Mouse (Mus musculus) midbrain, embryonic 11.5 days (tissue): ENCODE results near the gene Slc45a2. TPM values are rescaled to one million over a fixed set of nuclear protein-coding genes. Genes with fewer than 3 reads are reported as not detected.
A peak's percentile ranks its signal among the peaks of the same experiment; 100 is the strongest.

Experiments
- ATAC-seq: fragments of 200-750 bp; cut with Nextera tagmentation; 2 replicates; pipeline ENCODE4 v1.8.0; 2017; ENCODE audit warnings: moderate TSS enrichment, moderate library complexity; ENCODE audit not compliant: low FRiP score
- DNase-seq: peaks from one replicate; pipeline ENCODE4 v3.0.0; 2015; ENCODE audit warnings: low spot score; ENCODE audit errors: missing footprints
- H3K27ac ChIP-seq: fragments of 300-500 bp; sonication (generic); 2 replicates; pipeline ENCODE4 v1.5.1; 2014; ENCODE audit warnings: low read depth, low read length
- H3K27me3 ChIP-seq: fragments of 300-500 bp; sonication (generic); 2 replicates; pipeline ENCODE4 v1.6.1; 2014; ENCODE audit warnings: mild to moderate bottlenecking, low read length, moderate library complexity, mixed read lengths; ENCODE audit not compliant: control insufficient read depth, insufficient read depth
- H3K36me3 ChIP-seq: fragments of 300-500 bp; sonication (generic); 2 replicates; pipeline ENCODE4 v1.6.1; 2014; ENCODE audit warnings: mild to moderate bottlenecking, low read length, moderate library complexity, mixed read lengths; ENCODE audit not compliant: control insufficient read depth, insufficient read depth
- H3K4me1 ChIP-seq: fragments of 300-500 bp; sonication (generic); 2 replicates; pipeline ENCODE4 v1.6.1; 2014; ENCODE audit warnings: low read length; ENCODE audit not compliant: control insufficient read depth, insufficient read depth
- H3K4me2 ChIP-seq: fragments of 300-500 bp; sonication (generic); 2 replicates; pipeline ENCODE4 v1.6.1; 2014; ENCODE audit warnings: mild to moderate bottlenecking, moderate library complexity
- H3K4me3 ChIP-seq: fragments of 300-500 bp; sonication (generic); 2 replicates; pipeline ENCODE4 v1.5.1; 2014; ENCODE audit warnings: low read depth, low read length
- H3K9ac ChIP-seq: fragments of 300-500 bp; sonication (generic); 2 replicates; pipeline ENCODE4 v1.6.1; 2014; ENCODE audit warnings: low read length
- H3K9me3 ChIP-seq: fragments of 300-500 bp; sonication (generic); 2 replicates; pipeline ENCODE4 v1.6.1; 2016; ENCODE audit warnings: low read length; ENCODE audit not compliant: control insufficient read depth
- WGBS: fragments of 180-500 bp; shearing (Covaris S2); extraction: QIAGEN DNeasy Blood & Tissue Kit; methylation state at CpG from one replicate; pipeline ENCODE4 v1.1.7; 2014; 5-methylcytosine and 5-hydroxymethylcytosine counted together
- polyA plus RNA-seq: library from polyadenylated mRNA; unstranded; fragments of >200 nt; fragmentation: Nextera tagmentation; extraction: Ambion mirVana; gene quantifications from 2 replicates; pipeline ENCODE4 v1.2.1, GENCODE M21; 2014

The Slc45a2 gene
- polyA plus RNA-seq, 1 experiment from 2014 or later = 0.22 TPM

GRCm38 (mm10) chr15:11066299-11066698, 65.8 kb downstream of the Slc45a2 start:
- 7% methylated on average over 5 of the region's 5 CpGs for WGBS
- ATAC-seq (0 out of 2 replicates have a peak, but pooled peaks have one; percentile 9), DNase-seq (peak; percentile 94)
- Histone ChIP-seq H3K27ac (0 out of 2 replicates have a peak overlapping the region, but pooled peaks have one; percentile 4), H3K9ac (0 out of 2 replicates have a peak overlapping the region, but pooled peaks have one; percentile 6), H3K27me3 (no peaks in the 10 kb centered on the region; the same call in 1 of the 2 replicates), H3K4me2 (peak overlapping the region; percentile 47), H3K36me3 (no peaks in the 10 kb centered on the region), H3K4me1 (peaks cover 24% of the 10 kb centered on the region), H3K4me3 (peak overlapping the region; percentile 10; the same call in 1 of the 2 replicates), H3K9me3 (no peaks in the 10 kb centered on the region)

DNA sequence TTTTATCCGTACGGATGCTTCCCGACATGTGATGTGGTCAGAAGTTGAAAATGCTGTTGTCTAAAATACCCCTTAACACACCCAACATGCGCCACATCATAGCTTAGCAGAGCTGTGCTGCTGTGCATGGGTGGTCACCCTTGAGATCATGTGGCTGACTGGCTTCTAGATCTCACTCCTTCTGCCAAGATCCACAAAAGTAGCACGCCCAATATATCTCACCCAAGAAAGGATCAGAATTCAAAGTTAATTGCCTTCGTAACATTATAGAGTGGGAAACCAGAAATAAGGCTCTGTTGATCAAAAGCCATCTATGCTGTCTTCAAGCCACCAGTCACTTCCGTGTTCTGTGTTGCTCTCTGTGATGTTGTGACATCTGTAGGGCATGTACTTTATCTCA, 67.4 kb downstream of the Slc45a2 start:
- no peak overlapping the region for H3K4me2 ChIP-seq
- H3K27ac ChIP-seq = no peak overlapping the region
- ATAC-seq = no peak
- no peaks in the 10 kb centered on the region; the same call in 1 of the 2 replicates for H3K27me3 ChIP-seq
- H3K9me3 ChIP-seq = no peaks in the 10 kb centered on the region
- WGBS = 91% methylated on average over 7 of the region's 7 CpGs
- no peak overlapping the region for H3K9ac ChIP-seq
- no peaks in the 10 kb centered on the region for H3K36me3 ChIP-seq
- DNase-seq = peak; percentile 79
- no peak overlapping the region for H3K4me3 ChIP-seq
- peaks cover 24% of the 10 kb centered on the region for H3K4me1 ChIP-seq

DNA sequence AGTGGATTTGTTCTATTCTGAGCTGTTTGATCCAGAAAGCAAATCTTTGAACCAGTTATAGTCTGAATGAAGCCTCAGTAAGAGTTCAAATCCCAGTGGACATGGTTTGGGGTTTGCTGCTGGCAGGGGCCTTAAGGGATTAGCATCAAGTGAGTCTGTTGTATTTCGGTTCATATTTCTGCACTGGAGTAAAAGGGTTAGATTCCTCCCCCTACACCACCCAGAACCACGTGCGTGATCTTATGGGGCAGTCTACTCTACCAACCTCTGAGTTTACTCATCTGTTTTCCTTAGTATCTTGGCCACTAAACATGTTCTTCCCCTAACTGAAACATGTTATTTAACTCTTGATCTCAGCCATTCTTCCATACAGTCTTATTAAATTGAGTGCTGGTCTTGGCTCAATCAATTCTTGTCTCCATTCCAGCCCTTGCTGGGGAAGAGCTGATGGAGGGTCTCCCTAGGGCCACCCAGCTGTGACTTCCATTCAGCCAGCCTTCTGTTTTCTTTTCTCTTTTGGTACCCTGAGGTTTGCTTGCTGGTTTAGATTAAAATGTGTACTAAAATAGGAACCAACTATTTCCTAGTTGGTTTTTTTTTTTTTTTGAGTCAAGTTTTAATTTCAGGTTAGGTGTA, 75.3 kb downstream of the Slc45a2 start:
- WGBS = 66% methylated on average over 3 of the region's 3 CpGs
- no peaks in the 10 kb centered on the region for H3K36me3 ChIP-seq
- no peak overlapping the region for H3K4me3 ChIP-seq
- no peak overlapping the region for H3K4me2 ChIP-seq
- no peak overlapping the region for H3K9ac ChIP-seq
- no peaks in the 10 kb centered on the region for H3K27me3 ChIP-seq
- DNase-seq = peak; percentile 31
- no peaks in the 10 kb centered on the region for H3K9me3 ChIP-seq
- no peak for ATAC-seq
- no peaks in the 10 kb centered on the region for H3K4me1 ChIP-seq
- H3K27ac ChIP-seq = no peak overlapping the region

Other genes with a start within 250 kb of the Slc45a2 start
- gene C1qtnf3, start 48.4 kb upstream of the Slc45a2 start, polyA plus RNA-seq = 0.97 and 1.2 TPM in 2 replicates
- gene Amacr, start 19.0 kb upstream of the Slc45a2 start, polyA plus RNA-seq = 10.1 and 11.9 TPM in 2 replicates
- 1.0 and 1.4 TPM in 2 replicates for gene Rxfp3, start 37.3 kb downstream of the Slc45a2 start, polyA plus RNA-seq
- 2.3 and 2.9 TPM in 2 replicates for gene Adamts12, start 64.1 kb downstream of the Slc45a2 start, polyA plus RNA-seq